Mouse (Mus musculus) hindbrain, embryonic 12.5 days (tissue): ENCODE measurements around the gene Dlg3. TPM values are rescaled to one million over a fixed set of nuclear protein-coding genes. Genes with fewer than 3 reads are reported as not detected.
A peak's percentile ranks its signal among the peaks of the same experiment; 100 is the strongest.

ENCODE experiments used
- ATAC-seq: fragments of 200-750 bp; cut with Nextera tagmentation; 2 replicates; pipeline ENCODE4 v1.8.0; 2017; ENCODE audit warnings: moderate TSS enrichment; ENCODE audit not compliant: low FRiP score
- H3K27ac ChIP-seq: fragments of 300-500 bp; sonication (generic); 2 replicates; pipeline ENCODE4 v1.5.1; 2016; ENCODE audit warnings: mild to moderate bottlenecking
- H3K27me3 ChIP-seq: fragments of 300-500 bp; sonication (generic); 2 replicates; pipeline ENCODE4 v1.6.1; 2016; ENCODE audit warnings: mild to moderate bottlenecking
- H3K36me3 ChIP-seq: fragments of 300-500 bp; sonication (generic); 2 replicates; pipeline ENCODE4 v1.6.1; 2016; ENCODE audit warnings: mild to moderate bottlenecking
- H3K4me1 ChIP-seq: fragments of 300-500 bp; sonication (generic); 2 replicates; pipeline ENCODE4 v1.6.1; 2016
- H3K4me2 ChIP-seq: fragments of 300-500 bp; sonication (generic); replicated peaks from 2 replicates; pipeline ENCODE4 v1.6.1; 2016; ENCODE audit warnings: mild to moderate bottlenecking
- H3K4me3 ChIP-seq: fragments of 300-500 bp; sonication (generic); 2 replicates; pipeline ENCODE4 v1.5.1; 2016; ENCODE audit warnings: mild to moderate bottlenecking
- H3K9ac ChIP-seq: fragments of 300-500 bp; sonication (generic); 2 replicates; pipeline ENCODE4 v1.6.1; 2016; ENCODE audit warnings: mild to moderate bottlenecking, moderate library complexity
- H3K9me3 ChIP-seq: fragments of 300-500 bp; sonication (generic); replicated peaks from 2 replicates; pipeline ENCODE4 v1.6.1; 2016; ENCODE audit warnings: mild to moderate bottlenecking
- WGBS: fragments of 180-500 bp; shearing (Covaris S2); methylation state at CpG from one replicate; pipeline ENCODE4 v1.1.7; 2016; 5-methylcytosine and 5-hydroxymethylcytosine counted together
- polyA plus RNA-seq: library from polyadenylated mRNA; unstranded; fragments of >200 nt; fragmentation: Nextera tagmentation; extraction: Ambion mirVana; gene quantifications from 2 replicates; pipeline ENCODE4 v1.2.1, GENCODE M21; 2016

Dlg3 gene
- polyA plus RNA-seq, 1 experiment from 2014 or later = 16.4 TPM

DNA sequence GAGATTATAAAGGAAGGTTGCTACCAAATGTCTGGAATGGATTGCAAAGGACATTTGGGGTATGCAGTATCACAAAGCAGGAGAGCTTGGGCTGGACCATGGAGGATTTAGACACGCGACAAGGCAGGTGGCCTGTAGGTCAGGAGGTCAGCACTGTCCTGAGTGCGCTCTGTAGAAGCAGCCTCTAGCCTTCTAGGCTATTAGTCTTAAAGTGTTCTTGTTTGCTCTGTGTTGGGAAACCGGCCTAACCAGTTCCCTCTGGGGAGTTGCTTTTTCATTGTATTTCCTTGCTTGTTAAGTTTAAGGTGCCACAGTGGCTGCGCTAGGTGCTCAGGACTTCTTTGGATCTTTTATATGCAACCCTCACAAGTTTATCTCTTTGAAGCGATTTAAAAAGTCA, 34.5 kb downstream of the Dlg3 start:
- no peaks in the 10 kb centered on the region; the same call in 1 of the 2 replicates for H3K9me3 ChIP-seq
- no peaks in the 10 kb centered on the region for H3K4me1 ChIP-seq
- H3K27ac ChIP-seq = no peak overlapping the region
- WGBS = 75% methylated on average over 6 of the region's 6 CpGs
- H3K36me3 ChIP-seq = peaks cover 17% of the 10 kb centered on the region; the same call in 1 of the 2 replicates
- ATAC-seq = no peak
- no peaks in the 10 kb centered on the region for H3K27me3 ChIP-seq
- no peak overlapping the region for H3K4me2 ChIP-seq
- no peak overlapping the region for H3K4me3 ChIP-seq
- H3K9ac ChIP-seq = no peak overlapping the region

DNA sequence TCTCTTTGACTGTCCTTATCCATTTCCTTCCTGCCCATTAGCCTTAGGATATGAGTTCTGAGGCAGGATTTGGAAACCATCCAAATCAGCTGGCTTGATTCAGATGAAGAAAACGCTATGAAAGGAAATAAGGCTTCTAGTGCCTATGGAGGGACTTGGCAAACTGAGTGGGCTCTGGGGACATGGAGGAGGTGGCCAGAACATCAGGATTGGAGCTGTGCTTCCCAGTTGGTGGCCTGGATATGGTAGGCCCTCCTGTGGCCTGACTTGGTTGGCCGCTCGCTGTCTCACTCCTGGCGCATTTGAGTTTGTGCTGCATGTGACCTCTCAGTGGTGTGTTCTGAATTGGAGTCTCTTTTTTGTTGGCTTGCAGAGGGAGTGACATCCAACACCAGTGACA, 43.6 kb downstream of the Dlg3 start:
- Histone ChIP-seq H3K4me1 (no peaks in the 10 kb centered on the region), H3K4me3 (no peak overlapping the region), H3K9ac (no peak overlapping the region), H3K27me3 (no peaks in the 10 kb centered on the region), H3K9me3 (no peaks in the 10 kb centered on the region), H3K27ac (no peak overlapping the region), H3K36me3 (peaks cover 65% of the 10 kb centered on the region), H3K4me2 (no peak overlapping the region)
- no peak for ATAC-seq
- WGBS = 92% methylated on average over 4 of the region's 4 CpGs

DNA sequence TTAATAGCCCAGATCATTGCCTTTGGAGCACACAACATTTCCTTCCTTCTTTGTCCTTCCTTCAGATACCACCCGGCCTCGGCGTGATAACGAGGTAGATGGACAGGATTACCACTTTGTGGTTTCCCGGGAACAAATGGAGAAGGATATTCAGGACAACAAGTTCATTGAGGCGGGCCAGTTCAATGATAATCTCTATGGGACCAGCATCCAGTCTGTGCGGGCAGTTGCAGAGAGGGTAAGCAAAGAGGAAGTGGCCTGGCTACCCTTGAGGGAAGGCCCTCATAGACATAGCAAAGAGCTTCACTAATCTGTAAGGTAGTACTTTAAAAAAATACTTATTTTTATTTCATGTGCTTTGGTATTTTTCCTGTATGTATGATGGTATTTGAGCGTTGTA, 46.6 kb downstream of the Dlg3 start:
- 89% methylated on average over 8 of the region's 8 CpGs for WGBS
- H3K9ac ChIP-seq = no peak overlapping the region

DNA sequence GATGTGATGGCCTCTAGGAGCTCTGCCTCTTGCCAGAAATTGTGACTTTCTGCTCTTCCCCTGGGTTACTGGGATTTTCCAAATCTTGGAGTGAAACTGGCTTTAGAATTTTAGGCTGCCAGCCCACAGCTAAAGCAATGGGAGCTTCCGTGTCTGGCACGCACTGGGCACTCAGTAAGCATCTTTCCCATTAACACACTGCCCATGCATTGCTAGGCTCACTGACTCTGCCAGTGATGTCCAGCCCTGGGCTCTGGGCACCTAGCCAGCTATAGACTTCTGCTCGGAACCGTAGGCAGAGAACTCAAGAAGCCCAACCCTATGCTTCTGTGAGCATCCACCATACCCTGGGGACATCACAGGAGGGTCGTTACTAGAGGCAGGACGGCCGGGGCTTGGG, 48.2 kb downstream of the Dlg3 start:
- Histone ChIP-seq H3K9ac (no peak overlapping the region), H3K4me3 (no peak overlapping the region), H3K9me3 (no peaks in the 10 kb centered on the region), H3K36me3 (peaks cover 37% of the 10 kb centered on the region), H3K4me1 (no peaks in the 10 kb centered on the region), H3K27ac (no peak overlapping the region), H3K27me3 (peaks cover 6% of the 10 kb centered on the region; the same call in 1 of the 2 replicates), H3K4me2 (no peak overlapping the region)
- no peak for ATAC-seq
- WGBS = 82% methylated on average over 7 of the region's 7 CpGs

More for the DNA sequence above, 46.6 kb downstream of the Dlg3 start:
- no peak for ATAC-seq
- Histone ChIP-seq H3K27ac (no peak overlapping the region), H3K36me3 (peaks cover 50% of the 10 kb centered on the region), H3K4me2 (no peak overlapping the region), H3K4me1 (no peaks in the 10 kb centered on the region), H3K27me3 (peaks cover 5% of the 10 kb centered on the region; the same call in 1 of the 2 replicates), H3K9me3 (no peaks in the 10 kb centered on the region), H3K4me3 (no peak overlapping the region)

DNA sequence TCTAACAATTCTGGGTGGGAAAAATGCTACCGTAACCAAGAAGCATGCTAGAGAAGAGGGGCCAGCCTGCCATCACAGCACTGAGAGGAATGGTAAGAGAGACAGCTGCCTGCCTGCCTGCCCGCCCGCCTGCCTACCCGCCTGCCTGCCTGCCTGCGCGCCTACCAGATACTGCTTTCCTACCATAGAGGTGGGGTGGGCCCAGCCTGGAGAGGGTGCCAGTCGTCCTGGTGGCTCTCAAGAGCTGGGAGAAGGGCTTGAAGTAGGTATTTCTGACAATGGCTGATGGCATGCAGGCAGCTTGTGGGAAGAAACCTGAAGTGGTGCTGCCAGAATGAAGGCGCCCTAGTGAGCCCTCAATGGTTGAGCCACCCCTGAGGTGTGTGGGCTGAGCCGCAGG, 51.2 kb downstream of the Dlg3 start:
- H3K9me3 ChIP-seq = no peaks in the 10 kb centered on the region
- no peak overlapping the region for H3K27ac ChIP-seq
- peaks cover 6% of the 10 kb centered on the region; the same call in 1 of the 2 replicates for H3K27me3 ChIP-seq
- H3K4me3 ChIP-seq = no peak overlapping the region
- no peaks in the 10 kb centered on the region for H3K4me1 ChIP-seq
- 86% methylated on average over 9 of the region's 9 CpGs for WGBS
- no peak overlapping the region for H3K9ac ChIP-seq
- H3K4me2 ChIP-seq = no peak overlapping the region
- peaks cover 25% of the 10 kb centered on the region for H3K36me3 ChIP-seq
- ATAC-seq = no peak

GRCm38 (mm10) chrX:100821149-100821548, 53.6 kb downstream of the Dlg3 start:
- no peaks in the 10 kb centered on the region for H3K4me1 ChIP-seq
- no peak overlapping the region for H3K4me2 ChIP-seq
- peaks cover 6% of the 10 kb centered on the region; the same call in 1 of the 2 replicates for H3K27me3 ChIP-seq
- no peak overlapping the region for H3K9ac ChIP-seq
- no peaks in the 10 kb centered on the region for H3K9me3 ChIP-seq
- ATAC-seq = peak; percentile 30; the same call in 1 of the 2 replicates
- no peak overlapping the region; the same call in 1 of the 2 replicates for H3K27ac ChIP-seq
- H3K36me3 ChIP-seq = peaks cover 4% of the 10 kb centered on the region; the same call in 1 of the 2 replicates
- H3K4me3 ChIP-seq = no peak overlapping the region
- WGBS = 63% methylated on average over 1 of the region's 1 CpGs

DNA sequence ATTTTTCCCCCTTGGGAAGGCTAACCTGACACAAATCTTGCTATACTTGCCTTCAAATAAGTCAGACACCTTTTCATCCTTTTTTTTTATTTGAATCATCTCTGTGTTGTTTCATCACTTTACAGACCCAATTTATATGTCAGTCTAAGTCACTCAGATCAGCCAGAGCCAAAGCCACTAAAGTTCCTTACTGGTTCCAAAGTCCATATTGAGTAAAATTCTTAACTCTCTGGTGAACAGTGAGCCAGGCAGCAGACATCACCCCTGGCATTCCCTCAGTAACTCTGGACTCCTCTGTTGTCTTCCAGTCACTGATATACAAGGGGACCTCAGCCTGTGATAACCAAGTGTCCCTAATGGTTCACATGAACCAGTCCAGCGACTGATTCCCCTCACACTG, 58.0 kb downstream of the Dlg3 start:
- H3K36me3 ChIP-seq = no peaks in the 10 kb centered on the region
- H3K9ac ChIP-seq = no peak overlapping the region
- H3K27me3 ChIP-seq = no peaks in the 10 kb centered on the region
- H3K27ac ChIP-seq = no peak overlapping the region
- no peaks in the 10 kb centered on the region for H3K4me1 ChIP-seq
- WGBS = 69% methylated on average over 1 of the region's 1 CpGs
- H3K4me3 ChIP-seq = no peak overlapping the region
- no peak for ATAC-seq
- no peak overlapping the region for H3K4me2 ChIP-seq
- no peaks in the 10 kb centered on the region for H3K9me3 ChIP-seq

GRCm38 (mm10) chrX:100832806-100833205, 65.3 kb downstream of the Dlg3 start:
- Histone ChIP-seq H3K36me3 (no peaks in the 10 kb centered on the region), H3K4me2 (no peak overlapping the region), H3K4me1 (no peaks in the 10 kb centered on the region), H3K9ac (no peak overlapping the region), H3K27me3 (peaks cover 1% of the 10 kb centered on the region), H3K4me3 (no peak overlapping the region), H3K27ac (no peak overlapping the region), H3K9me3 (no peaks in the 10 kb centered on the region)
- no peak for ATAC-seq
- 74% methylated on average over 2 of the region's 2 CpGs for WGBS

- H3K9me3 ChIP-seq = no peaks in the 10 kb centered on the region
- no peak overlapping the region for H3K9ac ChIP-seq
- no peaks in the 10 kb centered on the region for H3K36me3 ChIP-seq
- H3K4me1 ChIP-seq = no peaks in the 10 kb centered on the region
- H3K4me3 ChIP-seq = no peak overlapping the region
- H3K4me2 ChIP-seq = no peak overlapping the region
- H3K27ac ChIP-seq = no peak overlapping the region
- ATAC-seq = no peak
- peaks cover 5% of the 10 kb centered on the region; the same call in 1 of the 2 replicates for H3K27me3 ChIP-seq
Measured at GRCm38 (mm10) chrX:100839211-100839610, 71.7 kb downstream of the Dlg3 start.

Other genes with a start within 250 kb of the Dlg3 start
- gene Dgat2l6, start 242.9 kb upstream of the Dlg3 start, polyA plus RNA-seq = not detected in 2 replicates
- not detected in 2 replicates for gene Awat1, start 195.5 kb upstream of the Dlg3 start, polyA plus RNA-seq
- not detected in 2 replicates for gene P2ry4, start 172.9 kb upstream of the Dlg3 start, polyA plus RNA-seq
- 0.44 TPM in 1 of 2 replicates, not detected in the other for gene Arr3, start 162.2 kb upstream of the Dlg3 start, polyA plus RNA-seq
- 22.9 and 27.0 TPM in 2 replicates for gene Kif4, start 142.0 kb upstream of the Dlg3 start, polyA plus RNA-seq
- gene Pdzd11, start 141.2 kb upstream of the Dlg3 start, polyA plus RNA-seq = 119 and 120 TPM in 2 replicates
- gene Gdpd2, start 37.8 kb upstream of the Dlg3 start, polyA plus RNA-seq = 16.4 and 22.2 TPM in 2 replicates